Mouse (Mus musculus): ENCODE results near the gene Raf1.
A peak's percentile ranks its signal among the peaks of the same experiment; 100 is the strongest.

Gene Raf1

GRCm38 (mm10) chr6:115609121-115609520 is 67.3 kb downstream of the Raf1 start:
- no peak for DNase-seq

- DNase-seq = peak; percentile 71
These were observed 69.0 kb downstream of the Raf1 start for GRCm38 (mm10) chr6:115607429-115607828.

GRCm38 (mm10) chr6:115606461-115606860 is 70.0 kb downstream of the Raf1 start:
- DNase-seq = no peak

- DNase-seq = peak; percentile 74
These were observed 74.5 kb downstream of the Raf1 start, which contains the start of gene Mkrn2 for GRCm38 (mm10) chr6:115601715-115602523. TSS of gene Mkrn2 (plus strand) at chr6:115601902.

GRCm38 (mm10) chr6:115601322-115601714 is 75.1 kb downstream of the Raf1 start:
- DNase-seq = no peak

- no peak for DNase-seq
These were observed 80.8 kb downstream of the Raf1 start for GRCm38 (mm10) chr6:115595667-115596066.

GRCm38 (mm10) chr6:115594463-115594862 is 82.0 kb downstream of the Raf1 start:
- no peak for DNase-seq

- no peak for DNase-seq
These were observed 83.2 kb downstream of the Raf1 start for GRCm38 (mm10) chr6:115593252-115593651.

- no peak for DNase-seq
These were observed 84.0 kb downstream of the Raf1 start, which contains the start of gene Mkrn2os for GRCm38 (mm10) chr6:115592458-115592857. TSS of gene Mkrn2os (minus strand) at chr6:115592576.

GRCm38 (mm10) chr6:115591692-115592359 is 84.6 kb downstream of the Raf1 start:
- DNase-seq = no peak

GRCm38 (mm10) chr6:115586321-115586720 is 90.1 kb downstream of the Raf1 start:
- no peak for DNase-seq

- DNase-seq = no peak
These were observed 92.3 kb downstream of the Raf1 start for GRCm38 (mm10) chr6:115584176-115584575.

GRCm38 (mm10) chr6:115583430-115584125 is 92.9 kb downstream of the Raf1 start:
- no peak for DNase-seq

- no peak for DNase-seq
These were observed 93.9 kb downstream of the Raf1 start for GRCm38 (mm10) chr6:115582328-115583115.

- DNase-seq = no peak
These were observed 95.6 kb downstream of the Raf1 start for GRCm38 (mm10) chr6:115580810-115581209.

GRCm38 (mm10) chr6:115577941-115578340 is 98.5 kb downstream of the Raf1 start:
- no peak for DNase-seq

GRCm38 (mm10) chr6:115577407-115577806 is 99.0 kb downstream of the Raf1 start:
- no peak for DNase-seq

- DNase-seq = no peak
These were observed 102.3 kb downstream of the Raf1 start for GRCm38 (mm10) chr6:115574171-115574570.
